Mouse (Mus musculus) cortical plate, adult 2 months (tissue): ENCODE results near the gene Coq10b.

Experiments used
- CTCF ChIP-seq: fragments of 200-500 bp; IDR thresholded peaks from 2 replicates; pipeline ENCODE4 v1.5.1; 2011; ENCODE audit warnings: mild to moderate bottlenecking, control low read depth, low read length; ENCODE audit not compliant: insufficient read depth; ENCODE audit errors: extremely low read depth
- POLR2A ChIP-seq: fragments of 200-500 bp; IDR thresholded peaks from 2 replicates; pipeline ENCODE4 v1.6.1; 2011; ENCODE audit warnings: mild to moderate bottlenecking, low read length, control low read depth; ENCODE audit not compliant: insufficient read depth; ENCODE audit errors: extremely low read depth

DNA sequence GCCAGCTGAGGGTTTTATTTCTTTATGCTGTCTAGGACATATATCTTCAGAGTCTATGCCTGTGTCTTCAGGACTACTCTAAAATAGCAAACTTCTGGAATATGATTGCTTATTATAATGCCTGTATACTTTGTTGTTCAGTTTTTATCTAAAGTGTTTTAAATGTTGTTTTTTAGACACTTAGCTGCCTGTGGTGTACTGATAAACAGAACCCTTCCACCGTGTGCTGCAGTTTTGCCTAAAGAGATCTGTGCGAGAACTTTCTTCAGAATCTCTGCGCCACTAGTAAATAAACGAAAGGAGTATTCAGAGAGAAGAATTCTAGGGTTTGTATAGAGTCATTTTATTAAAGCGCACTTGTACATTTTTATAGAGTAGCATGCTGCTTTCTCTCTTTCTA, 8.5 kb downstream of the Coq10b start:
- TF ChIP-seq CTCF, result no peak
- no peak for TF ChIP-seq POLR2A
